Mouse (Mus musculus): ENCODE data around the gene Phf21b. TPM values are rescaled to one million over a fixed set of nuclear protein-coding genes. Genes with fewer than 3 reads are reported as not detected.
A peak's percentile ranks its signal among the peaks of the same experiment; 100 is the strongest.

Gene Phf21b
- polyA plus RNA-seq, 1 experiment from 2014 or later = 0.16 TPM

DNA sequence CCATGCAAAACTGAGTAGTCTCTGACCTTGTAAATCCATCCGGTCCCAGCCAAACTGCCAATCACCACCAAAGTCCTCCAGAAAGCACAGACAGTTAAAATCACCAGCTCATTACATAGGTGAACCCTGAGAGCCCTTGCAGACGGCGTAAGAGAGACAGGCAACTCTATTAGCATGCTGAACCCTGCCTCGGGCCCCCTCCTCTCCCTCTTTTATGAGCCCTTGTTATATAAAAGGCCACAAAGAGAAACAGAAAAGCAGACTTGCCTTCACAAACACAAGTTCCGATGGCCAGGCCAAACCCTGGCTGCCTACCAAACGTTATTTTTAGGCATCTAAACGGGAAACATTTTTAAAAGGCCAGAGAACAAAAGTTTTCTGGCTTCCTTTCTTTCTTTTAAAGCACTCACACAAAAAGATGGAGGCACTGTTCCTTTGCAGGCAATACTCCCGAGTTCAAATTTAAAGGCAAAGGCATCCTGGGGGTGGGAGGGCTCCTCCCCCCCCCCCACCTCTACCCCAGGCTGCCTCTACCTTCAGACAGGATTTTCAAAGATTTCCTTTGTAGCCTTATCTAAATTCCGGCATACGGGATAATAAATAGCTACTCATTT lies 3.3 kb downstream of the Phf21b start:
- no peaks in the 10 kb centered on the region for H3K27me3 ChIP-seq (ENCODE audit: control insufficient read depth, insufficient read depth, low read length)
- peak overlapping the region; percentile 61 for H3K4me3 ChIP-seq (ENCODE audit: low read depth, low read length)
- H3K36me3 ChIP-seq (ENCODE audit: control insufficient read depth, insufficient read depth, low read length) = no peaks in the 10 kb centered on the region
- peaks cover 8% of the 10 kb centered on the region; the same call in 1 of the 2 replicates for H3K4me1 ChIP-seq (replicated peaks; ENCODE audit: control insufficient read depth, insufficient read depth)
- WGBS = 21% methylated on average over 10 of the region's 10 CpGs
- no peak for DNase-seq (ENCODE audit: low spot score)
- no peaks in the 10 kb centered on the region for H3K9me3 ChIP-seq (ENCODE audit: control insufficient read depth, low read length)
- ATAC-seq (ENCODE audit: low FRiP score, low TSS enrichment) = no peak
- TF ChIP-seq EP300 (optimal IDR thresholded peaks at IDR 0.05) (no peak), CTCF (IDR thresholded peaks at IDR 0.05; ENCODE audit: low read depth) (no peak)
- no peak overlapping the region for H3K9ac ChIP-seq (ENCODE audit: low read length)
- H3K4me2 ChIP-seq (replicated peaks; ENCODE audit: low read depth) = peak overlapping the region; percentile 98
- H3K27ac ChIP-seq (replicated peaks) = no peak overlapping the region

DNA sequence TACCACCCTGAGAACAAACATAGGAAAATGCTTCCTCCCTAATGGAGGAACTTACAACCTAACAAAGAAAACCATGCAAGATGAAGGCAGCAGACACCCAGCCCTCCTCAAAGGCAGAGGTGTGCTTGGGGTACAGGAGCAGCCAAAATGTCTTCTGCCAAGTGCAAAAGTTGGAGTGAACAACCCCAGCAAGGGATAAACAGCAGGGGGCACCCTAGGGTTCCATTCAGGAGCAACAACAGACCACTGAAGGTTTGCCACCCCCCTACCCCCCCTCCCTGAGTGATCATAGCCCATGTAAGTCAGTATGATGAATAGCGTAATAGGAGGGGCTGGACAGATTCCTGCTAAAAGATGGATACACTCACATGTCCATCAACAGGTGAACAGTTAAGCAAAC lies 5.5 kb downstream of the Phf21b start:
- WGBS = 100% methylated on average over 1 of the region's 1 CpGs
- Histone ChIP-seq H3K27ac (replicated peaks) (no peak overlapping the region), H3K36me3 (ENCODE audit: control insufficient read depth, insufficient read depth, low read length) (no peaks in the 10 kb centered on the region), H3K4me1 (replicated peaks; ENCODE audit: control insufficient read depth, insufficient read depth) (peaks cover 8% of the 10 kb centered on the region; the same call in 1 of the 2 replicates), H3K4me2 (replicated peaks; ENCODE audit: low read depth) (no peak overlapping the region), H3K9me3 (ENCODE audit: control insufficient read depth, low read length) (no peaks in the 10 kb centered on the region), H3K4me3 (ENCODE audit: low read depth, low read length) (no peak overlapping the region), H3K9ac (ENCODE audit: low read length) (no peak overlapping the region), H3K27me3 (ENCODE audit: control insufficient read depth, insufficient read depth, low read length) (no peaks in the 10 kb centered on the region)
- TF ChIP-seq EP300 (optimal IDR thresholded peaks at IDR 0.05) (no peak), CTCF (IDR thresholded peaks at IDR 0.05; ENCODE audit: low read depth) (peak; percentile 29)
- ATAC-seq (ENCODE audit: low FRiP score, low TSS enrichment) (no peak), DNase-seq (ENCODE audit: low spot score) (no peak)

DNA sequence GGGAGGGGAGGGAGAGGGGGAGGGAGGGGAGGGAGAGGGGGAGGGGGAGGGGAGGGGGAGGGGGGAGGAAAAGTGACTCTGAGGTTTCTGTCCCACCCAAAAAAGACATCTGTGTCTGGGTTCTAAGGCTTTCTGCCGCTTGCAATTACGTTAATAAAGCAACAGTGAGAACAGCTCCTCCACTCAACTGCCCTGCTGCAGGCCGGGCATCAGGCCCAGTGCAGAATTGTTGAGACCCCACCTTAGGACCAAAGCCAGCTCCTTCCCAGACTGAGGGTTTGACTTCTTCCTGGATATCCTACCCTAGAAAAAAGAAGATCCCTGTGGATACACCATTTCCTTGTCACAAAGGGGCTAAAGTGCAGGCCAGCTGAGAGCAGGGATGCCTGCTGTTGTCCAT lies 9.6 kb downstream of the Phf21b start:
- no peak overlapping the region for H3K27ac ChIP-seq (replicated peaks)

DNA sequence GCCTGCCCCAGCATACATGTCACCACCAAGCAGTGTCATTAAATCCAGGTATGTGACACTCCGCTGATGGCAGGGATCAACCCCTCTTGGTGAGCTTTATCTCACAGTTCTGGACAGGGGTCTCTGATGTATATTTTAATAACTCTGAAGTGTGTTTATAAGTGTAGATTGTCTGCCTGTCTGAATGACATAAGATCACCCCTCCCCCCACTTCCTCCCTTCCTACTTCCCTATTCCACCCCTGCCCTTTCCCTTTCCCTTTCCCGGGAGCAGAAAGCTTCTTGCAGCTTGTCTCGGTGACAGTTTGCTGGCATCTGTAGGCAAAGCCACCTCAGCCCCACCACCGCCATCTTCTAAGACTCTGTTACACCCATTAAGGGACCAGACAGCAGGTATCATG lies 11.0 kb downstream of the Phf21b start:
- DNase-seq (ENCODE audit: low spot score) (no peak), ATAC-seq (ENCODE audit: low FRiP score, low TSS enrichment) (no peak)
- 76% methylated on average over 4 of the region's 4 CpGs for WGBS
- no peaks in the 10 kb centered on the region for H3K36me3 ChIP-seq (ENCODE audit: control insufficient read depth, insufficient read depth, low read length)
- TF ChIP-seq EP300 (optimal IDR thresholded peaks at IDR 0.05) (no peak), CTCF (IDR thresholded peaks at IDR 0.05; ENCODE audit: low read depth) (no peak)
- H3K4me1 ChIP-seq (replicated peaks; ENCODE audit: control insufficient read depth, insufficient read depth) = no peaks in the 10 kb centered on the region
- no peaks in the 10 kb centered on the region for H3K9me3 ChIP-seq (ENCODE audit: control insufficient read depth, low read length)
- H3K9ac ChIP-seq (ENCODE audit: low read length) = no peak overlapping the region
- H3K4me3 ChIP-seq (ENCODE audit: low read depth, low read length) = no peak overlapping the region
- no peak overlapping the region for H3K27ac ChIP-seq (replicated peaks)
- no peak overlapping the region for H3K4me2 ChIP-seq (replicated peaks; ENCODE audit: low read depth)
- no peaks in the 10 kb centered on the region for H3K27me3 ChIP-seq (ENCODE audit: control insufficient read depth, insufficient read depth, low read length)

More for the DNA sequence above, 9.6 kb downstream of the Phf21b start:
- no peak for ATAC-seq (ENCODE audit: low FRiP score, low TSS enrichment)
- Histone ChIP-seq H3K9ac (ENCODE audit: low read length) (no peak overlapping the region), H3K36me3 (ENCODE audit: control insufficient read depth, insufficient read depth, low read length) (no peaks in the 10 kb centered on the region), H3K4me1 (replicated peaks; ENCODE audit: control insufficient read depth, insufficient read depth) (no peaks in the 10 kb centered on the region), H3K4me3 (ENCODE audit: low read depth, low read length) (no peak overlapping the region), H3K9me3 (ENCODE audit: control insufficient read depth, low read length) (no peaks in the 10 kb centered on the region), H3K4me2 (replicated peaks; ENCODE audit: low read depth) (no peak overlapping the region), H3K27me3 (ENCODE audit: control insufficient read depth, insufficient read depth, low read length) (no peaks in the 10 kb centered on the region)
- no peak for DNase-seq (ENCODE audit: low spot score)
- TF ChIP-seq CTCF (IDR thresholded peaks at IDR 0.05; ENCODE audit: low read depth) (no peak), EP300 (optimal IDR thresholded peaks at IDR 0.05) (no peak)
- WGBS = 60% methylated on average over 3 of the region's 3 CpGs

DNA sequence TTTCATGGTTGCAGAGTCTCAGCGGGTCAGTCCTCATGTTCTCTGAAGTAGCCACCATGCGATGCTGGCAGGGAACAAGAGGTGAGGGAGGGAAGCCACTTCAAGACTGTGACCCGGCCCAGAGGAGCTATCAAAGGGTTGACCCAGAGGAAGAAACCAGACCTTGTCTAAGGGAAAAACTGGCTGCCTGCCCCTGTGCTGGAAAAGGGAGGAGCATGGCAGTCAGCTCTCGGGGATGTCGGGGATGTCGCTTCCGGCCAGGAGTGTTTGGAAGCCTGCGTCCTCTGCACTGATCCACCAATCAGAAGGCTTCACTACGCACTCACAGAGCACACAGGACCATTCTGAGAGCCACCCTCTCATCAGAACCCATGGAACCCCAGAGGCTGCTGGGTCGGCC lies 12.8 kb downstream of the Phf21b start:
- no peak for TF ChIP-seq CTCF (IDR thresholded peaks at IDR 0.05; ENCODE audit: low read depth)
- TF ChIP-seq EP300 (optimal IDR thresholded peaks at IDR 0.05) = no peak
- ATAC-seq (ENCODE audit: low FRiP score, low TSS enrichment) = no peak

DNA sequence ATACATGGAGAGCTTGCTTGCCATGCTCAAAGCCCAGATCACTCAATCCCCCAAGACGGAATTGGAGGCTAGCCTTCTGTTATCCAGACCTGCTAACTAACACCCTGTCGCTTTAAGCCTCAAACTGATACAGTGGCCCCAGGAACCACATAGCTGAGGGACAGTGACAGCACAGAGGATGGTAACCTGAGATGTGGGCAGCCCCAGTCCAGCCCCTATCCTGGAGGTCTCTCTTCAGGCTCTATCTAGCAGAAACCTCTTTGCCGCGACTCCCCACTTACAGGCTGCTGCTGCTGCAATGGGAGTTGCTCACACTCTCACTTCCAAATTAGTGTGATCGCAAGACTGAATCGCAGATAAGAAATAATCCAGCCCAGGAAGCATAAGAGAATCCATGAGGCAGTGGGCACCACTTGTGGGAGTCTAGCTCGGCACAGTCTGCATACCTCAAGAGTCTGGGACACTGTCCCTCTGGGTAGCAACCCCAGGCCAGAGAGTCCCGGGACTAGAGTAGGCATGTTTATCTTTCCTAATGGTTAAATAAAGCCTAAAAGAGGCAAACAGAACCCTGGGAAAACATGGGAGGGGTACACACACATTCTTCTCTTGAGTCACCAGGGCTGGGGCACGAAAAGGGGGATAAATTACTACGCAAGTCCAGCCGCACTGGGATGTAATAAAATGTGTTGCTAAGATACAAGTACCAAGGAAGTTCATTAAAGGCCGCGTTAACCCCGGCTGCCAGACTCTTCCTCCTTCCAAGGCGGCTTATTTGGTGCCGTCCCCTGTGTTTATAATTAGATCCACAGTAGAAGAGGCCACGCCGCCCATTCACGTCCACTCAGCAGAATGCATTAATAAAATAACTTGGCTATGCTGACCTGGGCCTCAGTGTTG lies 13.7 kb downstream of the Phf21b start:
- Histone ChIP-seq H3K27me3 (ENCODE audit: control insufficient read depth, insufficient read depth, low read length) (no peaks in the 10 kb centered on the region), H3K4me1 (replicated peaks; ENCODE audit: control insufficient read depth, insufficient read depth) (no peaks in the 10 kb centered on the region), H3K4me2 (replicated peaks; ENCODE audit: low read depth) (no peak overlapping the region), H3K27ac (replicated peaks) (no peak overlapping the region), H3K9ac (ENCODE audit: low read length) (no peak overlapping the region), H3K36me3 (ENCODE audit: control insufficient read depth, insufficient read depth, low read length) (no peaks in the 10 kb centered on the region), H3K4me3 (ENCODE audit: low read depth, low read length) (no peak overlapping the region), H3K9me3 (ENCODE audit: control insufficient read depth, low read length) (no peaks in the 10 kb centered on the region)
- ATAC-seq (ENCODE audit: low FRiP score, low TSS enrichment) = no peak
- WGBS = 15% methylated on average over 19 of the region's 19 CpGs
- no peak for DNase-seq (ENCODE audit: low spot score)
- TF ChIP-seq EP300 (optimal IDR thresholded peaks at IDR 0.05) (no peak), CTCF (IDR thresholded peaks at IDR 0.05; ENCODE audit: low read depth) (no peak)

More for the DNA sequence above, 12.8 kb downstream of the Phf21b start:
- H3K36me3 ChIP-seq (ENCODE audit: control insufficient read depth, insufficient read depth, low read length) = no peaks in the 10 kb centered on the region
- no peak overlapping the region for H3K4me3 ChIP-seq (ENCODE audit: low read depth, low read length)
- no peak for DNase-seq (ENCODE audit: low spot score)
- H3K4me2 ChIP-seq (replicated peaks; ENCODE audit: low read depth) = no peak overlapping the region
- 60% methylated on average over 10 of the region's 10 CpGs for WGBS
- no peaks in the 10 kb centered on the region for H3K27me3 ChIP-seq (ENCODE audit: control insufficient read depth, insufficient read depth, low read length)
- H3K27ac ChIP-seq (replicated peaks) = no peak overlapping the region
- H3K9me3 ChIP-seq (ENCODE audit: control insufficient read depth, low read length) = no peaks in the 10 kb centered on the region
- no peaks in the 10 kb centered on the region for H3K4me1 ChIP-seq (replicated peaks; ENCODE audit: control insufficient read depth, insufficient read depth)
- H3K9ac ChIP-seq (ENCODE audit: low read length) = no peak overlapping the region
